Mouse (Mus musculus): ENCODE results near the gene Brd1. TPM values are rescaled to one million over a fixed set of nuclear protein-coding genes. Genes with fewer than 3 reads are reported as not detected.
"Not testable (repeated sequence)": the region's sequence is repeated elsewhere in the genome, so short reads cannot be mapped to it uniquely, and the experiment has no call there.

Gene Brd1
- polyA plus RNA-seq, 1 experiment from 2014 or later: 17.1 TPM

- DNase-seq (ENCODE audit: low spot score) (no peak), ATAC-seq (no peak)
- TF ChIP-seq EP300 (IDR thresholded peaks at IDR 0.05) (no peak), CTCF (IDR thresholded peaks at IDR 0.05) (no peak)
- H3K4me1 ChIP-seq (ENCODE audit: insufficient read depth, low read depth, low read length): 0 out of 2 replicates have a peak, but pooled peaks cover 4% of the 10 kb centered on the region
- no peak overlapping the region for H3K9ac ChIP-seq (replicated peaks; ENCODE audit: low read depth)
- no peak overlapping the region for H3K4me2 ChIP-seq (replicated peaks; ENCODE audit: low read depth, low read length)
- no peak overlapping the region for H3K27ac ChIP-seq (ENCODE audit: low read length)
- H3K9me3 ChIP-seq (ENCODE audit: low read length): no peaks in the 10 kb centered on the region
- H3K36me3 ChIP-seq (ENCODE audit: insufficient read depth, low read length): no peaks in the 10 kb centered on the region
- whole genome bisulfite sequencing: 40% methylated on average over 3 of the region's 3 CpGs
- H3K27me3 ChIP-seq (replicated peaks; ENCODE audit: insufficient read depth, low read length): no peaks in the 10 kb centered on the region
- no peak overlapping the region for H3K4me3 ChIP-seq (ENCODE audit: low read depth, low read length)
Observed at GRCm38 (mm10) chr15:88745926-88746325, 11.9 kb upstream of the Brd1 start.

- Histone ChIP-seq H3K27me3 (replicated peaks; ENCODE audit: insufficient read depth, low read length) (no peaks in the 10 kb centered on the region), H3K27ac (ENCODE audit: low read length) (no peak overlapping the region), H3K4me3 (ENCODE audit: low read depth, low read length) (no peak overlapping the region), H3K36me3 (ENCODE audit: insufficient read depth, low read length) (no peaks in the 10 kb centered on the region), H3K4me1 (ENCODE audit: insufficient read depth, low read depth, low read length) (no peaks in the 10 kb centered on the region), H3K9me3 (ENCODE audit: low read length) (no peaks in the 10 kb centered on the region), H3K9ac (replicated peaks; ENCODE audit: low read depth) (no peak overlapping the region), H3K4me2 (replicated peaks; ENCODE audit: low read depth, low read length) (no peak overlapping the region)
- 74% methylated on average over 3 of the region's 3 CpGs for WGBS
- no peak for TF ChIP-seq EP300 (IDR thresholded peaks at IDR 0.05)
- no peak for TF ChIP-seq CTCF (IDR thresholded peaks at IDR 0.05)
- ATAC-seq (no peak), DNase-seq (ENCODE audit: low spot score) (no peak)
Observed at GRCm38 (mm10) chr15:88745347-88745746, 11.3 kb upstream of the Brd1 start.

GRCm38 (mm10) chr15:88743371-88743770, 9.3 kb upstream of the Brd1 start:
- not testable (repeated sequence) for H3K27ac ChIP-seq (ENCODE audit: low read length); H3K9ac ChIP-seq (replicated peaks; ENCODE audit: low read depth); DNase-seq (ENCODE audit: low spot score); H3K4me1 ChIP-seq (ENCODE audit: insufficient read depth, low read depth, low read length); H3K36me3 ChIP-seq (ENCODE audit: insufficient read depth, low read length); H3K4me3 ChIP-seq (ENCODE audit: low read depth, low read length); ATAC-seq; H3K27me3 ChIP-seq (replicated peaks; ENCODE audit: insufficient read depth, low read length); H3K9me3 ChIP-seq (ENCODE audit: low read length); H3K4me2 ChIP-seq (replicated peaks; ENCODE audit: low read depth, low read length)
- 78% methylated on average over 5 of the region's 5 CpGs for WGBS

DNA sequence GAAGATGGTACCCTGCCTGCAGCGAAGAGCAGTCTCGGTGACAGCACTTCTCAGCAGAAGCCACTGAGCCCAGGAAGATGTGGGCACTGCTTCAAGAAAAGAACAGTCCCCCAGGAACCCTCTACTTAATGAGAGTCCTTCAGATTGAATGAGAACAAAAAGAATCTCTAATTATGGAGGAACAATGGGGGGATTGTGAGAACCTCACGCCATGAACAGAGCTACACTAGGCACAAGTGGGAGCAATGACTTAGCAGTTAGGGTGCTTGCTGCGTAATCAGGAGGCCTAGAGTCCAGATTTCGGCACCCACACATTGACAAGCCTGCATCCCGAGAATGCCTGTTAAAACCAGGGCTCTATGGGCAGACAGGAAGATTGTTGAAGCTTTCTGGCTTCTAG, 7.3 kb upstream of the Brd1 start:
- Histone ChIP-seq H3K9ac (replicated peaks; ENCODE audit: low read depth) (no peak overlapping the region), H3K36me3 (ENCODE audit: insufficient read depth, low read length) (no peaks in the 10 kb centered on the region), H3K27ac (ENCODE audit: low read length) (no peak overlapping the region), H3K4me2 (replicated peaks; ENCODE audit: low read depth, low read length) (no peak overlapping the region), H3K9me3 (ENCODE audit: low read length) (no peaks in the 10 kb centered on the region), H3K27me3 (replicated peaks; ENCODE audit: insufficient read depth, low read length) (no peaks in the 10 kb centered on the region), H3K4me1 (ENCODE audit: insufficient read depth, low read depth, low read length) (no peaks in the 10 kb centered on the region), H3K4me3 (ENCODE audit: low read depth, low read length) (no peak overlapping the region)
- ATAC-seq: no peak
- WGBS: 65% methylated on average over 6 of the region's 6 CpGs
- no peak for DNase-seq (ENCODE audit: low spot score)
- TF ChIP-seq EP300 (IDR thresholded peaks at IDR 0.05): no peak
- TF ChIP-seq CTCF (IDR thresholded peaks at IDR 0.05): no peak

DNA sequence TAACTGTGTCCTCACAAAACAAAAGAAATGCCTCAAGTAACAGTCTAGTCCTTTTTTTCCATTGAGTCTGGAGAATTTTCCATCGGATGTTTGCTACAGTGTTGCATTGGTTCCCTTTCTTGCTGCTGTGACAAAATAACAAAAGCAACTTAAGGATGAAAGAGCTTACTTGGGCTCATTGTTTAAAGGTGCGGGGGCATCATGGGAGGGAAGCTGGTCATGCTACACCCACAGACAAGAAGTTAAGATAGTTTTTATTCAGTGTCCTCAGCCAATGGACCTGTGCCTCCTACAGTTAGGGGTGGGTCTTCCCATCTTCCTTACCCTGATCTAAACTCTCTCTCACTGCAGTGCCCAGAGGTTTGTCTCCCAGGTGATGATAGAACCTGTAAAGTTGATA, 4.4 kb upstream of the Brd1 start:
- Histone ChIP-seq H3K4me1 (ENCODE audit: insufficient read depth, low read depth, low read length) (no peaks in the 10 kb centered on the region), H3K27me3 (replicated peaks; ENCODE audit: insufficient read depth, low read length) (no peaks in the 10 kb centered on the region), H3K36me3 (ENCODE audit: insufficient read depth, low read length) (no peaks in the 10 kb centered on the region), H3K27ac (ENCODE audit: low read length) (no peak overlapping the region), H3K9me3 (ENCODE audit: low read length) (no peaks in the 10 kb centered on the region), H3K4me2 (replicated peaks; ENCODE audit: low read depth, low read length) (no peak overlapping the region), H3K9ac (replicated peaks; ENCODE audit: low read depth) (no peak overlapping the region), H3K4me3 (ENCODE audit: low read depth, low read length) (no peak overlapping the region)
- DNase-seq (ENCODE audit: low spot score): no peak
- WGBS: 81% methylated on average over 2 of the region's 2 CpGs
- TF ChIP-seq CTCF (IDR thresholded peaks at IDR 0.05): no peak
- no peak for TF ChIP-seq EP300 (IDR thresholded peaks at IDR 0.05)
- no peak for ATAC-seq

DNA sequence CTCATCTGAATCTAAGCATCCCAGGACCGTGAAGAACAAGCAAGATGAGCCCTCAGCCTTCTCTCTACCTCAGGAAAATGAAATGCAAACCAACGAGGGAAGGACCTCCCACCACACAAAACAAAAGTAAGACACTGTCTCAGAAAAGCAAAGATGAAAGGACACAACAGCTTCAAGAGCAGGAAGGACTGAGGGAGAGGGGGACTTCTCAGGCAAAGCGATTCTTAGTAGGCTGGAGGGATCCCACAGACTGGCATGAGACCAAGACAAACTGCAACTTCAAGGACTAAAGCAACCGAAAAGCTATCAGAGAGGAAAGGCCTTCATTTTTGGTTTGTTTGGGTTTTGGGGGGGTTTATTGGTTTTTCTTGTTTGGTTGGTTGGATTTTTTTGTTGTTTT, 2.1 kb upstream of the Brd1 start:
- Histone ChIP-seq H3K4me1 (ENCODE audit: insufficient read depth, low read depth, low read length) (peaks cover 10% of the 10 kb centered on the region), H3K27me3 (replicated peaks; ENCODE audit: insufficient read depth, low read length) (no peaks in the 10 kb centered on the region), H3K9ac (replicated peaks; ENCODE audit: low read depth) (no peak overlapping the region), H3K4me2 (replicated peaks; ENCODE audit: low read depth, low read length) (no peak overlapping the region), H3K27ac (ENCODE audit: low read length) (no peak overlapping the region), H3K9me3 (ENCODE audit: low read length) (no peaks in the 10 kb centered on the region), H3K36me3 (ENCODE audit: insufficient read depth, low read length) (no peaks in the 10 kb centered on the region), H3K4me3 (ENCODE audit: low read depth, low read length) (no peak overlapping the region)
- WGBS: 61% methylated on average over 4 of the region's 4 CpGs
- ATAC-seq (no peak), DNase-seq (ENCODE audit: low spot score) (no peak)
- TF ChIP-seq EP300 (IDR thresholded peaks at IDR 0.05) (no peak), CTCF (IDR thresholded peaks at IDR 0.05) (no peak)
